Mouse (Mus musculus): ENCODE measurements around the gene Tspan18. TPM values are rescaled to one million over a fixed set of nuclear protein-coding genes. Genes with fewer than 3 reads are reported as not detected.
A peak's percentile ranks its signal among the peaks of the same experiment; 100 is the strongest.

Gene Tspan18
- polyA plus RNA-seq, 1 experiment from 2014 or later = 3.7 TPM

DNA sequence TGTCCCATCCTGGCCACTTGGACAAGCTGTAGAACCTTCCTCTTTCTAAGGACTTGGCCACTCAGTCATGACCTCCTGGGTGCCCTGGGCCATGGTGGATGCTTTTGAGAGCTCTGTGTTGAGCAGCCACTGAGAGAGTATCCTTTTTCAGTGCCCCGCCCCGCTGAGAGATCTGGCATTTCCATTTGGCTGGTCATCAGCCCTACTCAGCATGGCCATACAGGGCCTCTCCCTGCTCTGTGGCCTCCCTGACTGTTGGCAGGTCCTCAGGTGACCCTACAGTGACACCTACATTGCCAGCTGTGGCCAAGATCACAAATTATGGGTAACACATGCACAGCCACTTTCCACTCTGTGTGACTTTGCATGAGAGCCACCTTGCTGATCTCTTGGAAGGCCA lies 121.4 kb downstream of the Tspan18 start:
- H3K36me3 ChIP-seq = no peaks in the 10 kb centered on the region

DNA sequence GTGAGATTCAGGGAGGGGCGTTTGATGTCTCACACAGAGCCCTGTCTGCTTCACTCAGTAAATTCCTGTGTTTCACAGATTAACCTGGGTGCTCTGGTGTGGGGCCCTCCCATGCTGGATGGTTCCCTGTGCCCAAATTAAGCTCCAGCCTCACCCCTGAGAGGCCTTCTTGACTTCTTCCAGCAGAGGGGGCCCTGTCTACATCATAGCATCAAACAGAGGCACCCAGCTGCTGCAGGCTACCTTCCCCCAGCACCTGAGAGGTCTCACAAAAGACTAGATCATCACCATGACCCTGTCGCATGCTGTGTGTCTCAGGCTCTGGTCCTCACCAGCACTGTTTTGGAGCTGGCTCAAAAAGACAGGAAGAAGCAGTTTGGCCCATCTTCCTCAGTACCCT lies 121.9 kb downstream of the Tspan18 start:
- Histone ChIP-seq H3K36me3 (no peaks in the 10 kb centered on the region), H3K27me3 (no peaks in the 10 kb centered on the region), H3K9ac (no peak overlapping the region), H3K4me2 (no peak overlapping the region), H3K4me1 (replicated peaks) (peaks cover 3% of the 10 kb centered on the region), H3K27ac (no peak overlapping the region), H3K4me3 (replicated peaks) (no peak overlapping the region), H3K9me3 (replicated peaks) (no peaks in the 10 kb centered on the region)
- DNase-seq = no peak
- WGBS (ENCODE audit: insufficient replicate concordance) = 49% methylated on average over 2 of the region's 2 CpGs
- no peak for ATAC-seq (ENCODE audit: low read depth)

More for the DNA sequence above, 121.4 kb downstream of the Tspan18 start:
- no peak overlapping the region for H3K27ac ChIP-seq
- H3K4me3 ChIP-seq (replicated peaks) = no peak overlapping the region
- H3K4me1 ChIP-seq (replicated peaks) = peaks cover 7% of the 10 kb centered on the region
- H3K9me3 ChIP-seq (replicated peaks) = no peaks in the 10 kb centered on the region
- no peak overlapping the region for H3K4me2 ChIP-seq
- 79% methylated on average over 2 of the region's 2 CpGs for WGBS (ENCODE audit: insufficient replicate concordance)
- H3K9ac ChIP-seq = no peak overlapping the region
- no peaks in the 10 kb centered on the region for H3K27me3 ChIP-seq
- no peak for DNase-seq
- ATAC-seq (ENCODE audit: low read depth) = no peak

- WGBS (ENCODE audit: insufficient replicate concordance) = 88% methylated on average over 1 of the region's 1 CpGs
- Histone ChIP-seq H3K36me3 (no peaks in the 10 kb centered on the region; the same call in 1 of the 2 replicates), H3K4me1 (replicated peaks) (no peaks in the 10 kb centered on the region), H3K27me3 (no peaks in the 10 kb centered on the region), H3K9ac (no peak overlapping the region), H3K4me2 (no peak overlapping the region), H3K4me3 (replicated peaks) (no peak overlapping the region), H3K27ac (no peak overlapping the region), H3K9me3 (replicated peaks) (no peaks in the 10 kb centered on the region)
- DNase-seq (no peak), ATAC-seq (ENCODE audit: low read depth) (no peak)
These were observed 128.2 kb downstream of the Tspan18 start for GRCm38 (mm10) chr2:93206126-93206525.

GRCm38 (mm10) chr2:93204571-93204970 lies 129.7 kb downstream of the Tspan18 start:
- H3K9me3 ChIP-seq (replicated peaks) = no peaks in the 10 kb centered on the region
- H3K4me1 ChIP-seq (replicated peaks) = peaks cover 4% of the 10 kb centered on the region; the same call in 1 of the 2 replicates
- no peaks in the 10 kb centered on the region for H3K27me3 ChIP-seq
- H3K9ac ChIP-seq = no peak overlapping the region
- DNase-seq (no peak), ATAC-seq (ENCODE audit: low read depth) (no peak)
- WGBS (ENCODE audit: insufficient replicate concordance) = 67% methylated on average over 6 of the region's 6 CpGs
- H3K4me2 ChIP-seq = no peak overlapping the region
- H3K4me3 ChIP-seq (replicated peaks) = no peak overlapping the region
- no peaks in the 10 kb centered on the region; the same call in 1 of the 2 replicates for H3K36me3 ChIP-seq
- no peak overlapping the region for H3K27ac ChIP-seq

DNA sequence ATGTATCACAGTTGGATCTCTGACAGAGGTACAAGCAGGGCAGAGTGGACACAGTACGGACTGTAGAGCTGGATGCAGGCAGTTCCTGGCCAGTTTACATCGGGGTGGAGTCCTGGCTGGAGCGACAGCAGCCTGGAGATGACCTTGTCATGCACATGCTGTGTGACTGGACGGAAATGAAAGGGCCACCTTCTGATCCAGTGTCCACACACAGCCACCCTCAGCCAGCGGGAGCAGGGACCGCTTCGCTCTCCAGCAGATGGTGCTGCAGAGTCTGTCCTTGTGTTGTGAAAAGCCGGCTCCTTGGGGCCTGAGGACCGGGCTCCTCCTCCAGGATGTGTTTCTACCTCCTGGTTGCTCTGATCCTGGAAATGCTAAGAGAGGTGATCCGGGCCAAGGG lies 130.6 kb downstream of the Tspan18 start:
- ATAC-seq (ENCODE audit: low read depth) (no peak), DNase-seq (no peak)
- Histone ChIP-seq H3K4me2 (no peak overlapping the region), H3K9me3 (replicated peaks) (no peaks in the 10 kb centered on the region), H3K9ac (no peak overlapping the region), H3K27ac (no peak overlapping the region), H3K36me3 (no peaks in the 10 kb centered on the region; the same call in 1 of the 2 replicates), H3K27me3 (no peaks in the 10 kb centered on the region), H3K4me1 (replicated peaks) (peaks cover 4% of the 10 kb centered on the region; the same call in 1 of the 2 replicates), H3K4me3 (replicated peaks) (no peak overlapping the region)
- WGBS (ENCODE audit: insufficient replicate concordance) = 44% methylated on average over 10 of the region's 10 CpGs

DNA sequence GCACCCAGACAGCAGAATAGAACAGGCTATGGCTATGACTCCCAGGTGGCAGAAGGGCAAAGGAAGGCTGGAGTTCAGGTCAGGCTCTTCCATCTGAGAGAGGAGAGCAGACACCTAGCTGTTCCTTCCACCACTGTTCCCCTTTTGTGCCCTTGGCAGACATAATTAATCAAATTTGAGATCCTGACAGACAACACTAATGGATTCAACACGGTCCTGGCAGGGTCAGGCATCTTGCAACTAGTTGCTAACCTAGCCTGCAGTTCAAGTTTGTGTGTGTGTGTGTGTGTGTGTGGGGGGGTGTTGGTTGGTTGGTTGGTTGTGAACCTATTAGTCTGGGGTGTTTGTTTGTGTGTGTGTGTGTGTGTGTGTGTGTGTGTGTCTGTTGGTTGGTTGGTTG lies 131.5 kb downstream of the Tspan18 start:
- Histone ChIP-seq H3K9me3 (replicated peaks) (no peaks in the 10 kb centered on the region), H3K4me2 (no peak overlapping the region), H3K4me3 (replicated peaks) (no peak overlapping the region), H3K27ac (no peak overlapping the region), H3K9ac (no peak overlapping the region), H3K36me3 (no peaks in the 10 kb centered on the region; the same call in 1 of the 2 replicates), H3K27me3 (no peaks in the 10 kb centered on the region), H3K4me1 (replicated peaks) (peaks cover 4% of the 10 kb centered on the region; the same call in 1 of the 2 replicates)
- ATAC-seq (ENCODE audit: low read depth) = no peak
- 33% methylated on average over 1 of the region's 1 CpGs for WGBS (ENCODE audit: insufficient replicate concordance)
- DNase-seq = no peak

DNA sequence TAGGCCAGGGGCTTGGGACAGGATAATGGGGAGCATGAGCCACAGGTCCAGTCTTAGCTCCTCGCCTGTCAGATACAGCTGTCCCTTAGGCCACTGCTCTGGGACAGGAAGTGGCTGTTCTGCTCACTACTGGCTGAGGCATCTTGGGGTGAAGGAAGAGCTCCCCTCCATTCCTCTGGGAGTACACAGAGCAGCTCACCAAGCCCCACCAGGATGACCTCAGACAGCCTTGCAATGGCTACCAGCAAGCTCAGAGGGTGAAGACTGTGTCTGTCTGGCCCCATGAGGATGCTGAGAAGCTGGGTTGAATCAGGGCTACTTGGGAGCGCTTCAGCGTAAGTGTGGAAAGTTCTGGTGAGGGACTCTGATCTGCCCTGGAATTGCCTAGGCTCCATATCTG lies 132.3 kb downstream of the Tspan18 start:
- Histone ChIP-seq H3K9me3 (replicated peaks) (no peaks in the 10 kb centered on the region), H3K36me3 (no peaks in the 10 kb centered on the region; the same call in 1 of the 2 replicates), H3K4me2 (no peak overlapping the region), H3K27me3 (no peaks in the 10 kb centered on the region), H3K4me3 (replicated peaks) (no peak overlapping the region), H3K4me1 (replicated peaks) (peaks cover 4% of the 10 kb centered on the region; the same call in 1 of the 2 replicates), H3K27ac (no peak overlapping the region), H3K9ac (no peak overlapping the region)
- ATAC-seq (ENCODE audit: low read depth) (no peak), DNase-seq (no peak)
- WGBS (ENCODE audit: insufficient replicate concordance) = 71% methylated on average over 3 of the region's 3 CpGs

DNA sequence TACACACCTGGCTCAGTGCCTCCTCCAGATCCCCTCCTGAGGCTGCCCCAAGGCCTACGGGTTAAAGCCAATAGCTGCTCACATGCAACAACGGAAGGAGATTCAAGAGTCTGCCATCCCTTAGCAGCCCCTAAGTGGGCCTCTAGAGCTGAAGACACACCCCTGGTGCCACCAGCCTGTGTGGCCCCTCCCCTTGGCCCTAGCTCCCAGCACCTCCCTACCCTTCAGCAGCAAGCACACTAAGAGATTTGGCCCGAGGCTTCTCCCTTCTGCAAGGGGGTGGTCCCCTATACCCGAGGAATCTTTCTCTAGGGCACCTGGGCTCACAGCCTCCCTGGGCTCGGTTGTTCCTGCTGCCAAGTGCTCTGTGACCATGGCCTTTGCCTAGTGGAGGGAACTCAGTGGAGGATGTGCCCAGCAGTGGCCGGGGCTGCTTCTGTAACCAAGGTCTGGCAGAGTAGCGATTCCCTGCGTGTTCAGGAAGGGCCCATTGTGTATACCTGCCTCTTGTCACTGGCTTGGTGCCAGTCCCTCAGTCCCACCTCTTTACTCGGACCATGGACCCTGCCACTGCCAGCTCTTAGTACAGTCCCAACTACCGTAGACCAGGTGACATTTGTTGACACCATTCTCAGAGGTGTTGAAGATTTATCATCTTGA lies 133.5 kb downstream of the Tspan18 start:
- H3K4me1 ChIP-seq (replicated peaks) = peaks cover 4% of the 10 kb centered on the region; the same call in 1 of the 2 replicates
- no peak for ATAC-seq (ENCODE audit: low read depth)
- 0 out of 2 replicates have a peak, but pooled peaks cover 4% of the 10 kb centered on the region for H3K27me3 ChIP-seq
- H3K4me2 ChIP-seq = no peak overlapping the region
- H3K36me3 ChIP-seq = no peaks in the 10 kb centered on the region; the same call in 1 of the 2 replicates
- no peak overlapping the region for H3K27ac ChIP-seq
- no peak for DNase-seq
- H3K9ac ChIP-seq = no peak overlapping the region
- 55% methylated on average over 10 of the region's 10 CpGs for WGBS (ENCODE audit: insufficient replicate concordance)
- H3K4me3 ChIP-seq (replicated peaks) = no peak overlapping the region
- no peaks in the 10 kb centered on the region for H3K9me3 ChIP-seq (replicated peaks)

- Histone ChIP-seq H3K4me1 (replicated peaks) (peaks cover 4% of the 10 kb centered on the region; the same call in 1 of the 2 replicates), H3K27ac (no peak overlapping the region), H3K27me3 (0 out of 2 replicates have a peak, but pooled peaks cover 5% of the 10 kb centered on the region), H3K9ac (no peak overlapping the region), H3K4me3 (replicated peaks) (no peak overlapping the region), H3K4me2 (no peak overlapping the region), H3K36me3 (no peaks in the 10 kb centered on the region), H3K9me3 (replicated peaks) (no peaks in the 10 kb centered on the region)
- peak; percentile 25 for ATAC-seq (ENCODE audit: low read depth)
- WGBS (ENCODE audit: insufficient replicate concordance) = 39% methylated on average over 13 of the region's 13 CpGs
- peak; percentile 24 for DNase-seq
These were observed 134.8 kb downstream of the Tspan18 start for GRCm38 (mm10) chr2:93199531-93199974.

DNA sequence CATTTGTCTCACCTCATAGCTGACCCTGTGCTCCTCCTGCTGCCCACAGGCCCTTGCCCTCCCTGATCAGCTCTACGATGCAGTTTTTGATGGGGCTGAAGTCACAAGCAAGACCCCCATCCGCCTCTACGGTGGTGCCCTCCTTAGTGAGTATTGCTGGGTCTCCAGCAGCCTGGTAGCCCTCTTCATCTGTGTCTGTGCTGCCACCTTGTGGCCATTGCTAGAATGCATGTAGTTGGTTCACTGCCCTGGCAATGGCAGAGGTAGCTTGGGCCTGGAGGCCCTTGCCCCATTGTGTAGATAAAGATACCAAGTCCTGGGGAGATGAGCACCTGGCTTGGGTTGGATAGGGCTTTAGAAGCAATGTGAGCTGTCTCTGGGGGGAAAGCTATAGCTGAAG lies 135.5 kb downstream of the Tspan18 start:
- peaks cover 4% of the 10 kb centered on the region; the same call in 1 of the 2 replicates for H3K4me1 ChIP-seq (replicated peaks)
- H3K36me3 ChIP-seq = no peaks in the 10 kb centered on the region
- peak; percentile 67 for DNase-seq
- H3K4me2 ChIP-seq = no peak overlapping the region
- H3K9ac ChIP-seq = no peak overlapping the region
- 18% methylated on average over 3 of the region's 3 CpGs for WGBS (ENCODE audit: insufficient replicate concordance)
- H3K27ac ChIP-seq = no peak overlapping the region
- ATAC-seq (ENCODE audit: low read depth) = no peak; the same call in 1 of the 2 replicates
- H3K9me3 ChIP-seq (replicated peaks) = no peaks in the 10 kb centered on the region
- 0 out of 2 replicates have a peak, but pooled peaks cover 5% of the 10 kb centered on the region for H3K27me3 ChIP-seq
- no peak overlapping the region for H3K4me3 ChIP-seq (replicated peaks)

DNA sequence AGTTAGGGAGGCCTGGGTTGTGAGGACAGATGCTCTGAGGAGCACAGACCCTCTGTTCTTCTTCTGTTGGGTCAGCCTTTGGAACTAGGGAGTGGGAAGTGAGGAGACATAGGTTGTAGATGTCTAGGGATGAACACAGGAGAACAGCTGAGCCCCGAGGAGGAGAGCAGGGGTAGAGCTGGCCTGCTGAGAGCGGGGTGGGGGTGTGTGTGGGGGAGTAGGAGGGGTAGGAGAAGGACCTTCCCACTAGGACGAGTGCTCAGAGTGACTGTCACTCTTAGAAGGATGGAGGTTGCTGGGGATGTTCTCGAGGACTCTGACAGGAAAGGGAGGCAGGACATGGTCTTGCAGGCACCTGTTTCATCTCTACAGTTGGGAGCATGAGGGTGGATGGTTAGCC lies 140.5 kb downstream of the Tspan18 start:
- peaks cover 37% of the 10 kb centered on the region for H3K27me3 ChIP-seq
- no peak overlapping the region for H3K4me2 ChIP-seq
- H3K9ac ChIP-seq = no peak overlapping the region
- ATAC-seq (ENCODE audit: low read depth) (no peak), DNase-seq (no peak)
- H3K4me1 ChIP-seq (replicated peaks) = peaks cover 15% of the 10 kb centered on the region; the same call in 1 of the 2 replicates
- no peak overlapping the region for H3K27ac ChIP-seq
- no peaks in the 10 kb centered on the region for H3K36me3 ChIP-seq
- no peak overlapping the region for H3K4me3 ChIP-seq (replicated peaks)
- H3K9me3 ChIP-seq (replicated peaks) = no peaks in the 10 kb centered on the region
- 45% methylated on average over 4 of the region's 4 CpGs for WGBS (ENCODE audit: insufficient replicate concordance)

GRCm38 (mm10) chr2:93192671-93193080 lies 141.6 kb downstream of the Tspan18 start:
- H3K27me3 ChIP-seq = peaks cover 48% of the 10 kb centered on the region
- 3% methylated on average over 6 of the region's 6 CpGs for WGBS (ENCODE audit: insufficient replicate concordance)
- H3K9ac ChIP-seq = no peak overlapping the region
- no peak for DNase-seq
- no peak overlapping the region for H3K27ac ChIP-seq
- no peak for ATAC-seq (ENCODE audit: low read depth)
- H3K4me2 ChIP-seq = no peak overlapping the region
- H3K9me3 ChIP-seq (replicated peaks) = no peaks in the 10 kb centered on the region
- H3K36me3 ChIP-seq = no peaks in the 10 kb centered on the region
- no peak overlapping the region for H3K4me3 ChIP-seq (replicated peaks)
- H3K4me1 ChIP-seq (replicated peaks) = peaks cover 21% of the 10 kb centered on the region; the same call in 1 of the 2 replicates
